Mouse (Mus musculus) forebrain, embryonic 14.5 days (tissue): ENCODE measurements around the gene Irf2. TPM values are rescaled to one million over a fixed set of nuclear protein-coding genes. Genes with fewer than 3 reads are reported as not detected.

Experiments
- ATAC-seq: fragments of 200-750 bp; cut with Nextera tagmentation; 2 replicates; pipeline ENCODE4 v1.8.0; 2017; ENCODE audit warnings: mild to moderate bottlenecking, moderate library complexity
- DNase-seq: peaks from one replicate; pipeline ENCODE4 v3.0.0-alpha.2; 2015; ENCODE audit warnings: low spot score
- H3K27ac ChIP-seq: fragments of 300-500 bp; sonication (generic); 2 replicates; pipeline ENCODE4 v1.5.1; 2014; ENCODE audit warnings: low read depth, mild to moderate bottlenecking, control low read depth, low read length, moderate library complexity
- H3K27me3 ChIP-seq: fragments of 300-500 bp; sonication (generic); replicated peaks from 2 replicates; pipeline ENCODE4 v1.6.1; 2014; ENCODE audit warnings: low read length, control low read depth, mixed read lengths; ENCODE audit not compliant: control insufficient read depth, insufficient read depth
- H3K36me3 ChIP-seq: fragments of 300-500 bp; sonication (generic); 2 replicates; pipeline ENCODE4 v1.6.1; 2014; ENCODE audit warnings: low read length, control low read depth; ENCODE audit not compliant: control insufficient read depth, insufficient read depth
- H3K4me1 ChIP-seq: fragments of 300-500 bp; sonication (generic); 2 replicates; pipeline ENCODE4 v1.6.1; 2014; ENCODE audit warnings: antibody characterized with exemption, low read length, control low read depth; ENCODE audit not compliant: control insufficient read depth, insufficient read depth
- H3K4me2 ChIP-seq: fragments of 300-500 bp; sonication (generic); 2 replicates; pipeline ENCODE4 v1.6.1; 2014; ENCODE audit warnings: mild to moderate bottlenecking, control low read depth, low read length
- H3K4me3 ChIP-seq: fragments of 300-500 bp; sonication (generic); 2 replicates; pipeline ENCODE4 v1.5.1; 2014; ENCODE audit warnings: low read depth, low read length, control low read depth
- H3K9ac ChIP-seq: fragments of 300-500 bp; sonication (generic); 2 replicates; pipeline ENCODE4 v1.6.1; 2014; ENCODE audit warnings: mild to moderate bottlenecking, low read length, control low read depth, moderate library complexity
- H3K9me3 ChIP-seq: fragments of 300-500 bp; sonication (generic); replicated peaks from 2 replicates; pipeline ENCODE4 v1.6.1; 2016; ENCODE audit warnings: low read length, control low read depth, mixed read lengths; ENCODE audit not compliant: control insufficient read depth
- WGBS: fragments of 180-500 bp; shearing (Covaris S2); extraction: QIAGEN DNeasy Blood & Tissue Kit; methylation state at CpG from one replicate; pipeline ENCODE4 v1.1.7; 2014; 5-methylcytosine and 5-hydroxymethylcytosine counted together
- polyA plus RNA-seq: library from polyadenylated mRNA; unstranded; fragments of >200 nt; fragmentation: Nextera tagmentation; extraction: Ambion mirVana; gene quantifications from 2 replicates; pipeline ENCODE4 v1.2.1, GENCODE M21; 2014

Irf2 gene
- polyA plus RNA-seq, 1 experiment from 2014 or later, result 6.2 TPM

- DNase-seq, result no peak
- ATAC-seq, result no peak
- Histone ChIP-seq H3K4me3 (no peak overlapping the region), H3K4me2 (no peak overlapping the region), H3K9ac (no peak overlapping the region), H3K4me1 (no peaks in the 10 kb centered on the region), H3K27me3 (no peaks in the 10 kb centered on the region), H3K36me3 (no peaks in the 10 kb centered on the region), H3K9me3 (no peaks in the 10 kb centered on the region), H3K27ac (no peak overlapping the region)
- 85% methylated on average over 5 of the region's 5 CpGs for WGBS
Observed at GRCm38 (mm10) chr8:46755731-46756333, 16.3 kb downstream of the Irf2 start.

GRCm38 (mm10) chr8:46757613-46758012 lies 18.1 kb downstream of the Irf2 start:
- Histone ChIP-seq H3K27ac (no peak overlapping the region), H3K4me2 (no peak overlapping the region), H3K9me3 (no peaks in the 10 kb centered on the region), H3K4me3 (no peak overlapping the region), H3K4me1 (no peaks in the 10 kb centered on the region), H3K9ac (no peak overlapping the region), H3K36me3 (no peaks in the 10 kb centered on the region), H3K27me3 (no peaks in the 10 kb centered on the region)
- ATAC-seq (no peak), DNase-seq (no peak)
- WGBS, result 94% methylated on average over 9 of the region's 9 CpGs

- no peaks in the 10 kb centered on the region for H3K4me1 ChIP-seq
- no peak overlapping the region for H3K9ac ChIP-seq
- H3K9me3 ChIP-seq, result no peaks in the 10 kb centered on the region
- ATAC-seq, result no peak
- H3K4me2 ChIP-seq, result no peak overlapping the region
- H3K27ac ChIP-seq, result no peak overlapping the region
- H3K4me3 ChIP-seq, result no peak overlapping the region
- H3K27me3 ChIP-seq, result no peaks in the 10 kb centered on the region
- DNase-seq, result no peak
- no peaks in the 10 kb centered on the region for H3K36me3 ChIP-seq
- WGBS, result 90% methylated on average over 7 of the region's 7 CpGs
Observed at GRCm38 (mm10) chr8:46758131-46758530, 18.6 kb downstream of the Irf2 start.

GRCm38 (mm10) chr8:46758676-46759075 lies 19.1 kb downstream of the Irf2 start:
- ATAC-seq (no peak), DNase-seq (no peak)
- Histone ChIP-seq H3K4me1 (no peaks in the 10 kb centered on the region), H3K27me3 (no peaks in the 10 kb centered on the region), H3K9ac (no peak overlapping the region), H3K9me3 (no peaks in the 10 kb centered on the region), H3K4me3 (no peak overlapping the region), H3K27ac (no peak overlapping the region), H3K4me2 (no peak overlapping the region), H3K36me3 (no peaks in the 10 kb centered on the region)
- WGBS, result 70% methylated on average over 2 of the region's 2 CpGs

- H3K9me3 ChIP-seq, result no peaks in the 10 kb centered on the region
- no peak overlapping the region for H3K9ac ChIP-seq
- DNase-seq, result no peak
- WGBS, result 94% methylated on average over 7 of the region's 7 CpGs
- H3K36me3 ChIP-seq, result no peaks in the 10 kb centered on the region
- no peaks in the 10 kb centered on the region for H3K27me3 ChIP-seq
- H3K4me2 ChIP-seq, result no peak overlapping the region
- H3K4me3 ChIP-seq, result no peak overlapping the region
- H3K4me1 ChIP-seq, result no peaks in the 10 kb centered on the region
- ATAC-seq, result no peak
- no peak overlapping the region for H3K27ac ChIP-seq
Observed at GRCm38 (mm10) chr8:46759562-46759961, 20.0 kb downstream of the Irf2 start.

GRCm38 (mm10) chr8:46760701-46761100 lies 21.2 kb downstream of the Irf2 start:
- 90% methylated on average over 7 of the region's 7 CpGs for WGBS
- DNase-seq (no peak), ATAC-seq (no peak)
- Histone ChIP-seq H3K36me3 (no peaks in the 10 kb centered on the region), H3K27me3 (no peaks in the 10 kb centered on the region), H3K4me2 (no peak overlapping the region), H3K27ac (no peak overlapping the region), H3K9ac (no peak overlapping the region), H3K4me1 (no peaks in the 10 kb centered on the region), H3K9me3 (no peaks in the 10 kb centered on the region), H3K4me3 (no peak overlapping the region)

GRCm38 (mm10) chr8:46761454-46761853 lies 21.9 kb downstream of the Irf2 start:
- ATAC-seq (no peak), DNase-seq (no peak)
- no peak overlapping the region for H3K4me3 ChIP-seq
- no peaks in the 10 kb centered on the region for H3K9me3 ChIP-seq
- H3K36me3 ChIP-seq, result no peaks in the 10 kb centered on the region
- H3K27ac ChIP-seq, result no peak overlapping the region
- no peak overlapping the region for H3K4me2 ChIP-seq
- H3K27me3 ChIP-seq, result no peaks in the 10 kb centered on the region
- H3K9ac ChIP-seq, result no peak overlapping the region
- no peaks in the 10 kb centered on the region for H3K4me1 ChIP-seq
- WGBS, result 78% methylated on average over 6 of the region's 6 CpGs

DNA sequence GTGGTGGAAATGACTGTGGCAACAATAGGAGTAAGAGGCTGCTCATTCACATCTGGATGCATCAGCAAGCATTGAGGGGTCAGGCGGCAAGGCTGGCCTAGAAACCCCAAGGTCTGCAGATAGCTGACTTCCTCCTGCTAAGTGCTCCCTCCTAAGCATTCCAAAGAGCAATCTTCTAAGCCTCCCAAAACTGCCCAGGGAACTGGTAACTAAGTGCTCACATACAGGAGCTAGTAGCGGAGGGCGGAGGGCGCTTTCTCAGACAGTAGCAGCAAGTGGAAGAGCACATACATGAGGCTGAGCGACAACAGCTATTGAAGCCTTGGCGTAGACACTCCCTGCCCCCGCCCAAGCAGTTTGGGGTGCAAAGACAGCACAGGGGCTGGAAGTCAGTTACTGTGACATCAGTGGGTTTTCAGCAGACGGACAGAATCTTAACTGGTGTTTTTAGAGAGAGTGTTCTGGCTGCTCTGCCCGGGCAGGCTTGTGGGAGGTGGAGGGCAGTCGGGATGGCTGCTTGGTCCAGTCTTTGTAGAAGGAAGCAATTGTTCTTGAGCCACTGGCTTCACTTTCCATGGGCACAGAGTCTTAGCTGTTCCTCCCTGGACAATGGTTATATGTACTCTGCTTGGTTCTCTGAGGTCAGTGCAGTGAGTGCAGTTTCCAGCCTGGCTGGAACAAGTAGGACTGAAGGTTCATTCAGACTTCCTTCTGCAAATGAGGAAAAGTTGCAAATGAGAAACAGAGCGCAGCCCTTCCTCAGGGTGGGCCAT lies 30.1 kb downstream of the Irf2 start:
- peak; percentile 17 for DNase-seq
- no peaks in the 10 kb centered on the region for H3K27me3 ChIP-seq
- no peak for ATAC-seq
- H3K27ac ChIP-seq, result 0 out of 2 replicates have a peak overlapping the region, but pooled peaks have one; percentile 6
- H3K4me3 ChIP-seq, result no peak overlapping the region
- no peaks in the 10 kb centered on the region for H3K9me3 ChIP-seq
- no peak overlapping the region for H3K9ac ChIP-seq
- H3K4me2 ChIP-seq, result no peak overlapping the region
- no peaks in the 10 kb centered on the region for H3K36me3 ChIP-seq
- 61% methylated on average over 11 of the region's 11 CpGs for WGBS
- H3K4me1 ChIP-seq, result peaks cover 10% of the 10 kb centered on the region; the same call in 1 of the 2 replicates

- no peak overlapping the region for H3K4me3 ChIP-seq
- WGBS, result 8% methylated on average over 7 of the region's 7 CpGs
- no peaks in the 10 kb centered on the region for H3K27me3 ChIP-seq
- H3K27ac ChIP-seq, result no peak overlapping the region
- ATAC-seq (peak; percentile 46; the same call in 1 of the 2 replicates), DNase-seq (peak; percentile 53)
- peaks cover 10% of the 10 kb centered on the region; the same call in 1 of the 2 replicates for H3K4me1 ChIP-seq
- no peak overlapping the region for H3K4me2 ChIP-seq
- no peaks in the 10 kb centered on the region for H3K9me3 ChIP-seq
- H3K9ac ChIP-seq, result no peak overlapping the region
- no peaks in the 10 kb centered on the region for H3K36me3 ChIP-seq
Observed at GRCm38 (mm10) chr8:46770905-46771516, 31.5 kb downstream of the Irf2 start.
